Mouse (Mus musculus) neural tube, embryonic 12.5 days (tissue): ENCODE measurements around the gene 3110040N11Rik. TPM values are rescaled to one million over a fixed set of nuclear protein-coding genes. Genes with fewer than 3 reads are reported as not detected.

Experiments
- ATAC-seq: fragments of 200-750 bp; cut with Nextera tagmentation; 2 replicates; pipeline ENCODE4 v1.8.0; 2017; ENCODE audit warnings: low read depth, mild to moderate bottlenecking, moderate TSS enrichment, moderate library complexity; ENCODE audit not compliant: low FRiP score
- H3K27ac ChIP-seq: fragments of 300-500 bp; sonication (generic); 2 replicates; pipeline ENCODE4 v1.5.1; 2016
- H3K27me3 ChIP-seq: fragments of 300-500 bp; sonication (generic); replicated peaks from 2 replicates; pipeline ENCODE4 v1.6.1; 2016; ENCODE audit warnings: mild to moderate bottlenecking
- H3K36me3 ChIP-seq: fragments of 300-500 bp; sonication (generic); 2 replicates; pipeline ENCODE4 v1.6.1; 2016; ENCODE audit warnings: mild to moderate bottlenecking
- H3K4me1 ChIP-seq: fragments of 300-500 bp; sonication (generic); 2 replicates; pipeline ENCODE4 v1.6.1; 2016
- H3K4me2 ChIP-seq: fragments of 300-500 bp; sonication (generic); replicated peaks from 2 replicates; pipeline ENCODE4 v1.6.1; 2016; ENCODE audit warnings: mild to moderate bottlenecking
- H3K4me3 ChIP-seq: fragments of 300-500 bp; sonication (generic); 2 replicates; pipeline ENCODE4 v1.5.1; 2016
- H3K9ac ChIP-seq: fragments of 300-500 bp; sonication (generic); 2 replicates; pipeline ENCODE4 v1.6.1; 2016; ENCODE audit warnings: mild to moderate bottlenecking
- H3K9me3 ChIP-seq: fragments of 300-500 bp; sonication (generic); 2 replicates; pipeline ENCODE4 v1.6.1; 2016; ENCODE audit warnings: mild to moderate bottlenecking
- WGBS: fragments of 180-500 bp; shearing (Covaris S2); methylation state at CpG from one replicate; pipeline ENCODE4 v1.1.7; 2016; 5-methylcytosine and 5-hydroxymethylcytosine counted together
- polyA plus RNA-seq: library from polyadenylated mRNA; unstranded; fragments of >200 nt; fragmentation: Nextera tagmentation; extraction: Ambion mirVana; gene quantifications from 2 replicates; pipeline ENCODE4 v1.2.1, GENCODE M21; 2016

3110040N11Rik gene
- polyA plus RNA-seq, 1 experiment from 2014 or later: 41.7 TPM

- Histone ChIP-seq H3K36me3 (no peaks in the 10 kb centered on the region), H3K27ac (no peak overlapping the region), H3K4me2 (no peak overlapping the region), H3K9ac (no peak overlapping the region), H3K4me1 (no peaks in the 10 kb centered on the region), H3K27me3 (no peaks in the 10 kb centered on the region), H3K9me3 (no peaks in the 10 kb centered on the region), H3K4me3 (no peak overlapping the region)
- 89% methylated on average over 12 of the region's 12 CpGs for WGBS
- ATAC-seq: no peak
Measured at GRCm38 (mm10) chr7:81732183-81733089, 56.8 kb downstream of the 3110040N11Rik start.

Other genes with a start within 250 kb of the 3110040N11Rik start
- 0.14 and 0.18 TPM in 2 replicates for gene Fsd2, start 222.5 kb downstream of the 3110040N11Rik start, polyA plus RNA-seq
- 5.9 and 7.5 TPM in 2 replicates for gene Whamm, start 218.2 kb downstream of the 3110040N11Rik start, polyA plus RNA-seq
- gene Homer2, start 82.0 kb downstream of the 3110040N11Rik start, polyA plus RNA-seq: 21.9 and 24.7 TPM in 2 replicates
- 110 and 112 TPM in 2 replicates for gene Ramac, start 26.6 kb downstream of the 3110040N11Rik start, polyA plus RNA-seq
- gene Btbd1, start 40.0 kb upstream of the 3110040N11Rik start, polyA plus RNA-seq: 102 and 108 TPM in 2 replicates
- not detected in 2 replicates for gene Gm10160, start 66.3 kb upstream of the 3110040N11Rik start, polyA plus RNA-seq
- gene Tm6sf1, start 69.5 kb upstream of the 3110040N11Rik start, polyA plus RNA-seq: 14.5 and 16.6 TPM in 2 replicates
- 57.1 and 57.4 TPM in 2 replicates for gene Hdgfl3, start 145.0 kb upstream of the 3110040N11Rik start, polyA plus RNA-seq
- gene Bnc1, start 202.8 kb upstream of the 3110040N11Rik start, polyA plus RNA-seq: 1.4 and 2.4 TPM in 2 replicates